8 mouse cellular contexts compared by ENCODE assay signal in the genomic region with DNA sequence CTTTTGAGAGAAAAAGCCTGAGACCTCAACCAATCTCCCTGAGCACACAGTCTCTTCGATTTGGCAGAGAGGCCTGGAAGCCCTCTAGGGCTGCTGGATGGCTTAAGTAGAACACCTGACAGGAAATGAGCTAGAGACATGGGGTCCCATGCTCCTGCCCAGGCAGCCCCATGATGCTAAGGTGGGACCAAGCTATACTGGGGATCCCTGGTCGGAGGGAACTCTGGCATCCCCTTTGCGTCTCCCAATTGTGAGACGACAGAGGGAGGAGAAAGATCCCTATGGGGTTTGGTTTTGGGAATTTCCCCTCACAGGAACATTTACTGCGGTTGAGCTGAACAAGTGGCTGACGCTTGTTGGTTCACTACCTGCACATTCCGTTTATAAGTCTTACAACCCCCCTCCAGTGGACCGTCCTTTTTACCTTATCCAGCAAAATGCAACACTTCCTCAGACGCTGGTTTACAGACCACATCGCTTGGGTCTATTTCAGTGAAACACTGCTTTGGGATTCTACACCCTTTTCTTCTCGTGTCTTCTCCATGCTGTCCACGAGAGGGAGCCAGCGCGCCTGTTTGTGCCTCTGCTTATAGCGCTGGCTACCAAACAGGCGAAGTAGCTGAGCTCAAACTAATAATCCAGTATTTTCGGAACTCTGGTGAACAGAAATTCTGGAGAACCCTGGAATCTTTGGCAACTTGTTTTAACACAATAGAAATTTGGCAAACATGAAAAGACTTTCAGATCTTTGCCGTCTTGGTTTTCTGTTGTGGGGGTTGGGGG.
DNase-seq lines count a peak whose midpoint lies in the region; ATAC-seq and TF ChIP-seq lines count a peak whose summit lies in the region.

No protein-coding gene starts in this region.

- peak; percentile 71 to 84 for DNase-seq in heart, adult 2 months
- DNase-seq in cerebellum, adult 11-12 months: peak; percentile 70
- peak; percentile 91 for DNase-seq in forebrain, postnatal 0 days
- DNase-seq in left cerebral cortex, postnatal 14 days (ENCODE audit: low spot score in 2 of 2): peak; percentile 81 to 85
- DNase-seq in spleen, postnatal 10 days (ENCODE audit: low spot score in 2 of 2): peak; percentile 55 to 85

- TF ChIP-seq CTCF in heart, adult 2 months (IDR thresholded peaks at IDR 0.05): peak; percentile 98
- peak; percentile 94 for TF ChIP-seq CTCF in forebrain, postnatal 0 days (IDR thresholded peaks at IDR 0.05; ENCODE audit: low read depth)

- H3K27ac ChIP-seq in heart, adult 2 months: no peak overlapping the region
- H3K27ac ChIP-seq in heart, embryonic 11.5 days (ENCODE audit: low read depth, low read length): no peak overlapping the region
- H3K27ac ChIP-seq in forebrain, postnatal 0 days (ENCODE audit: low read depth, low read length): no peak overlapping the region
- no peak overlapping the region for H3K27ac ChIP-seq in hindbrain, embryonic 16.5 days (ENCODE audit: low read depth, low read length)
- no peak overlapping the region for H3K27ac ChIP-seq in midbrain, embryonic 15.5 days

- peaks cover 3% of the 10 kb centered on the region for H3K4me1 ChIP-seq in heart, adult 2 months (ENCODE audit: control insufficient read depth, insufficient read depth, low read length)
- no peaks in the 10 kb centered on the region for H3K4me1 ChIP-seq in heart, embryonic 11.5 days (ENCODE audit: control insufficient read depth, insufficient read depth, low read length)
- peaks cover 5% of the 10 kb centered on the region for H3K4me1 ChIP-seq in forebrain, postnatal 0 days (ENCODE audit: insufficient read depth)
- H3K4me1 ChIP-seq in hindbrain, embryonic 16.5 days (ENCODE audit: control insufficient read depth, insufficient read depth, low read depth, low read length): peaks cover 3% of the 10 kb centered on the region; the same call in 1 of the 2 replicates
- peaks cover 13% of the 10 kb centered on the region for H3K4me1 ChIP-seq in midbrain, embryonic 15.5 days

- no peak for TF ChIP-seq POLR2A in heart, adult 2 months (IDR thresholded peaks at IDR 0.05; ENCODE audit: insufficient read depth, low read depth, low read length)

- 13% methylated on average over 18 of the region's 18 CpGs for WGBS in heart, adult 2 months
- WGBS in heart, embryonic 11.5 days (ENCODE audit: insufficient replicate concordance): 15% methylated on average over 18 of the region's 18 CpGs
- WGBS in forebrain, postnatal 0 days: 16% methylated on average over 18 of the region's 18 CpGs
- 20% methylated on average over 18 of the region's 18 CpGs for WGBS in hindbrain, embryonic 16.5 days
- WGBS in midbrain, embryonic 15.5 days: 19% methylated on average over 18 of the region's 18 CpGs

- no peak overlapping the region for H3K4me3 ChIP-seq in heart, adult 2 months
- no peak overlapping the region for H3K4me3 ChIP-seq in heart, embryonic 11.5 days (ENCODE audit: low read depth, low read length)
- H3K4me3 ChIP-seq in forebrain, postnatal 0 days (ENCODE audit: low read depth, low read length): no peak overlapping the region
- H3K4me3 ChIP-seq in hindbrain, embryonic 16.5 days (ENCODE audit: low read length): no peak overlapping the region
- H3K4me3 ChIP-seq in midbrain, embryonic 15.5 days: no peak overlapping the region

- intact Hi-C loops in heart, adult 2 months (cut with DNase I): loop anchor here (1.0 to 5.0 kb wide), 3 partner anchors 92 to 242 kb away; a partner anchor contains a TSS
- intact Hi-C loops in left cerebral cortex, postnatal 14 days (cut with DNase I): loop anchor here (2.0 to 5.0 kb wide), 2 partner anchors 207 to 242 kb away; no protein-coding TSS in a partner anchor

- H3K4me2 ChIP-seq in heart, embryonic 11.5 days: no peak overlapping the region
- H3K4me2 ChIP-seq in forebrain, postnatal 0 days (ENCODE audit: low read depth): no peak overlapping the region
- H3K4me2 ChIP-seq in hindbrain, embryonic 16.5 days (ENCODE audit: low read length): no peak overlapping the region
- H3K4me2 ChIP-seq in midbrain, embryonic 15.5 days: no peak overlapping the region

- no peaks in the 10 kb centered on the region for H3K79me2 ChIP-seq in heart, adult 2 months (replicated peaks; ENCODE audit: control insufficient read depth, insufficient read depth, low read length)

- TF ChIP-seq EP300 in heart, adult 2 months (IDR thresholded peaks at IDR 0.05; ENCODE audit: insufficient read depth, low read depth, low read length): peak; percentile 88

- H3K36me3 ChIP-seq in heart, adult 2 months (ENCODE audit: control insufficient read depth, insufficient read depth, low read length): no peaks in the 10 kb centered on the region
- H3K36me3 ChIP-seq in heart, embryonic 11.5 days (ENCODE audit: control insufficient read depth, insufficient read depth, low read length): no peaks in the 10 kb centered on the region
- no peaks in the 10 kb centered on the region for H3K36me3 ChIP-seq in forebrain, postnatal 0 days (ENCODE audit: insufficient read depth)
- H3K36me3 ChIP-seq in hindbrain, embryonic 16.5 days (ENCODE audit: control insufficient read depth, insufficient read depth, low read length): no peaks in the 10 kb centered on the region
- H3K36me3 ChIP-seq in midbrain, embryonic 15.5 days (replicated peaks): no peaks in the 10 kb centered on the region

- H3K9me3 ChIP-seq in heart, embryonic 11.5 days (replicated peaks; ENCODE audit: control insufficient read depth, low read length): no peaks in the 10 kb centered on the region
- no peaks in the 10 kb centered on the region for H3K9me3 ChIP-seq in forebrain, postnatal 0 days (ENCODE audit: low read length)
- no peaks in the 10 kb centered on the region for H3K9me3 ChIP-seq in hindbrain, embryonic 16.5 days (ENCODE audit: control insufficient read depth, low read length)
- H3K9me3 ChIP-seq in midbrain, embryonic 15.5 days: no peaks in the 10 kb centered on the region

- no peak overlapping the region for H3K9ac ChIP-seq in heart, adult 2 months (ENCODE audit: low read depth, low read length)
- no peak overlapping the region for H3K9ac ChIP-seq in heart, embryonic 11.5 days (ENCODE audit: low read depth, low read length)
- no peak overlapping the region for H3K9ac ChIP-seq in forebrain, postnatal 0 days
- no peak overlapping the region for H3K9ac ChIP-seq in hindbrain, embryonic 16.5 days (ENCODE audit: low read depth, low read length)
- no peak overlapping the region for H3K9ac ChIP-seq in midbrain, embryonic 15.5 days

- no peaks in the 10 kb centered on the region for H3K27me3 ChIP-seq in heart, adult 2 months (ENCODE audit: control insufficient read depth, insufficient read depth, low read length)
- no peaks in the 10 kb centered on the region for H3K27me3 ChIP-seq in heart, embryonic 11.5 days (ENCODE audit: control insufficient read depth, insufficient read depth, low read length)
- no peaks in the 10 kb centered on the region; the same call in 1 of the 2 replicates for H3K27me3 ChIP-seq in forebrain, postnatal 0 days (ENCODE audit: insufficient read depth, low read length)
- H3K27me3 ChIP-seq in hindbrain, embryonic 16.5 days (replicated peaks; ENCODE audit: control insufficient read depth, insufficient read depth, low read length): no peaks in the 10 kb centered on the region
- no peaks in the 10 kb centered on the region for H3K27me3 ChIP-seq in midbrain, embryonic 15.5 days (replicated peaks)

- ATAC-seq in heart, embryonic 11.5 days (replicated peaks; ENCODE audit: insufficient number of reproducible peaks, low FRiP score, low TSS enrichment): no peak
- peak; percentile 54; the same call in 1 of the 2 replicates for ATAC-seq in forebrain, postnatal 0 days
- peak; percentile 65; the same call in 1 of the 2 replicates for ATAC-seq in hindbrain, embryonic 16.5 days
- ATAC-seq in midbrain, embryonic 15.5 days (replicated peaks): peak; percentile 61
